8 mouse cellular contexts compared by ENCODE assay signal in genomic region chr13:55599566-55600540, GRCm38 (mm10). TPM values are rescaled to one million over a fixed set of nuclear protein-coding genes. Genes with fewer than 3 reads are reported as not detected.
A peak's percentile ranks its signal among the peaks of the same experiment; 100 is the strongest.
DNase-seq lines count a peak whose midpoint lies in the region; ATAC-seq lines count a peak whose summit lies in the region.

Gene B4galt7 (plus strand): TSS chr13:55599896.

- 8% methylated on average over 46 of the region's 51 CpGs for WGBS in intestine, embryonic 16.5 days
- WGBS in midbrain, embryonic 10.5 days = 11% methylated on average over 51 of the region's 51 CpGs

- intact Hi-C loops in left cerebral cortex, postnatal 36 days (cut with DNase I) = loop anchor here (2.0 to 5.0 kb wide), 2 partner anchors 35 to 127 kb away; partner anchors contain the start of genes Ddx46 and Pcbd2

- H3K27ac ChIP-seq in intestine, embryonic 16.5 days (ENCODE audit: low read length) = peak within 1 kb of the TSS; percentile 43; the same call in 1 of the 2 replicates
- H3K27ac ChIP-seq in midbrain, embryonic 10.5 days (replicated peaks) = peak within 1 kb of the TSS; percentile 86

- peak within 1 kb of the TSS; percentile 89 for H3K9ac ChIP-seq in intestine, embryonic 16.5 days (ENCODE audit: low read depth, low read length)

- H3K9me3 ChIP-seq in intestine, embryonic 16.5 days (ENCODE audit: control insufficient read depth, low read length) = no peaks in the 10 kb centered on the region
- H3K9me3 ChIP-seq in midbrain, embryonic 10.5 days (replicated peaks) = no peaks in the 10 kb centered on the region

- peak; percentile 90 for DNase-seq in adrenal gland, adult 18-20 months (ENCODE audit: low spot score in 2 of 2)
- peak; percentile 88 for DNase-seq in embryo, embryonic 11 days
- peak; percentile 85 to 87 for DNase-seq in gastrocnemius, postnatal 4 days (ENCODE audit: low spot score in 2 of 2)
- peak; percentile 86 to 88 for DNase-seq in left cerebral cortex, postnatal 36 days (ENCODE audit: low spot score in 2 of 2)
- DNase-seq in midbrain, embryonic 10.5 days (ENCODE audit: low spot score) = peak; percentile 81
- DNase-seq in right cerebral cortex, postnatal 36 days (ENCODE audit: low spot score in 2 of 2) = peak; percentile 78 to 80
- peak; percentile 83 for DNase-seq in yolk sac, embryonic 10.5 days (ENCODE audit: low spot score)

- H3K27me3 ChIP-seq in intestine, embryonic 16.5 days (replicated peaks; ENCODE audit: control insufficient read depth, insufficient read depth, low read length) = no peaks in the 10 kb centered on the region
- no peaks in the 10 kb centered on the region for H3K27me3 ChIP-seq in midbrain, embryonic 10.5 days (ENCODE audit: low read depth, poor library complexity, severe bottlenecking)

- H3K4me3 ChIP-seq in intestine, embryonic 16.5 days (ENCODE audit: low read length) = peak within 1 kb of the TSS; percentile 88
- H3K4me3 ChIP-seq in midbrain, embryonic 10.5 days = peak within 1 kb of the TSS; percentile 91

- H3K36me3 ChIP-seq in intestine, embryonic 16.5 days (ENCODE audit: control insufficient read depth, insufficient read depth, low read length) = peaks cover 17% of the 10 kb centered on the region
- H3K36me3 ChIP-seq in midbrain, embryonic 10.5 days = peaks cover 51% of the 10 kb centered on the region

- H3K4me1 ChIP-seq in intestine, embryonic 16.5 days (ENCODE audit: control insufficient read depth, insufficient read depth, low read length) = peaks cover 5% of the 10 kb centered on the region
- peaks cover 21% of the 10 kb centered on the region for H3K4me1 ChIP-seq in midbrain, embryonic 10.5 days

- peak; percentile 90 for ATAC-seq in intestine, embryonic 16.5 days

- peak within 1 kb of the TSS; percentile 76 for H3K4me2 ChIP-seq in intestine, embryonic 16.5 days (ENCODE audit: low read depth, low read length)

RNA-seq across cellular contexts. Expression of gene B4galt7, which starts in this region (rescaled TPM):
- total RNA-seq in adrenal gland, adult 18-20 months (2021) = 10 to 100 TPM; 11.7 to 16.1 TPM
- total RNA-seq in gastrocnemius, postnatal 4 days (2021) = 10 to 100 TPM; 11.0 to 12.1 TPM
- 20.7 and 21.6 TPM in 2 replicates for polyA plus RNA-seq in intestine, embryonic 16.5 days (2015; fragmentation: Nextera tagmentation; extraction: Ambion mirVana)
- 10 to 100 TPM; 26.2 to 26.4 TPM for total RNA-seq in left cerebral cortex, postnatal 36 days (2021)
- polyA plus RNA-seq in midbrain, embryonic 10.5 days (2016; fragmentation: Nextera tagmentation; extraction: Ambion mirVana) = 30.5 and 37.6 TPM in 2 replicates

Comparison
In these comparisons a context has a peak if more than half of its experiments do, and no peak if none do; other contexts are left out.
1. Peak in every context shown above with its lines: DNase-seq, ATAC-seq, H3K4me3 ChIP-seq and H3K27ac ChIP-seq.